Mouse (Mus musculus) lung, embryonic 15.5 days (tissue): Measurements from ENCODE around the gene Ntf3. TPM values are rescaled to one million over a fixed set of nuclear protein-coding genes. Genes with fewer than 3 reads are reported as not detected.
A peak's percentile ranks its signal among the peaks of the same experiment; 100 is the strongest.

ENCODE experiments used
- ATAC-seq: fragments of 200-750 bp; cut with Nextera tagmentation; 2 replicates; pipeline ENCODE4 v1.8.0; 2017; ENCODE audit warnings: moderate number of reproducible peaks, borderline replicate concordance; ENCODE audit not compliant: low FRiP score, low TSS enrichment; ENCODE audit errors: extremely low read depth
- H3K27ac ChIP-seq: fragments of 300-500 bp; sonication (generic); 2 replicates; pipeline ENCODE4 v1.5.1; 2015; ENCODE audit warnings: moderate library complexity, mild to moderate bottlenecking, inconsistent platforms
- H3K27me3 ChIP-seq: fragments of 300-500 bp; sonication (generic); 2 replicates; pipeline ENCODE4 v1.6.1; 2015; ENCODE audit warnings: inconsistent platforms
- H3K36me3 ChIP-seq: fragments of 300-500 bp; sonication (generic); 2 replicates; pipeline ENCODE4 v1.6.1; 2015; ENCODE audit warnings: inconsistent platforms
- H3K4me1 ChIP-seq: fragments of 300-500 bp; sonication (generic); 2 replicates; pipeline ENCODE4 v1.6.1; 2015; ENCODE audit warnings: inconsistent platforms
- H3K4me2 ChIP-seq: fragments of 300-500 bp; sonication (generic); 2 replicates; pipeline ENCODE4 v1.6.1; 2015; ENCODE audit warnings: inconsistent platforms, mild to moderate bottlenecking, moderate library complexity
- H3K4me3 ChIP-seq: fragments of 300-500 bp; sonication (generic); 2 replicates; pipeline ENCODE4 v1.5.1; 2015; ENCODE audit warnings: mild to moderate bottlenecking, inconsistent platforms
- H3K9ac ChIP-seq: fragments of 300-500 bp; sonication (generic); 2 replicates; pipeline ENCODE4 v1.6.1; 2015; ENCODE audit warnings: inconsistent platforms
- H3K9me3 ChIP-seq: fragments of 300-500 bp; sonication (generic); 2 replicates; pipeline ENCODE4 v1.6.1; 2016; ENCODE audit warnings: inconsistent platforms
- WGBS: fragments of 180-500 bp; shearing (Covaris S2); methylation state at CpG from one replicate; pipeline ENCODE4 v1.1.7; 2015; 5-methylcytosine and 5-hydroxymethylcytosine counted together
- polyA plus RNA-seq: library from polyadenylated mRNA; unstranded; fragments of >200 nt; fragmentation: Nextera tagmentation; extraction: Ambion mirVana; gene quantifications from 2 replicates; pipeline ENCODE4 v1.2.1, GENCODE M21; 2015

The Ntf3 gene
- polyA plus RNA-seq, 1 experiment from 2014 or later = 4.7 TPM

DNA sequence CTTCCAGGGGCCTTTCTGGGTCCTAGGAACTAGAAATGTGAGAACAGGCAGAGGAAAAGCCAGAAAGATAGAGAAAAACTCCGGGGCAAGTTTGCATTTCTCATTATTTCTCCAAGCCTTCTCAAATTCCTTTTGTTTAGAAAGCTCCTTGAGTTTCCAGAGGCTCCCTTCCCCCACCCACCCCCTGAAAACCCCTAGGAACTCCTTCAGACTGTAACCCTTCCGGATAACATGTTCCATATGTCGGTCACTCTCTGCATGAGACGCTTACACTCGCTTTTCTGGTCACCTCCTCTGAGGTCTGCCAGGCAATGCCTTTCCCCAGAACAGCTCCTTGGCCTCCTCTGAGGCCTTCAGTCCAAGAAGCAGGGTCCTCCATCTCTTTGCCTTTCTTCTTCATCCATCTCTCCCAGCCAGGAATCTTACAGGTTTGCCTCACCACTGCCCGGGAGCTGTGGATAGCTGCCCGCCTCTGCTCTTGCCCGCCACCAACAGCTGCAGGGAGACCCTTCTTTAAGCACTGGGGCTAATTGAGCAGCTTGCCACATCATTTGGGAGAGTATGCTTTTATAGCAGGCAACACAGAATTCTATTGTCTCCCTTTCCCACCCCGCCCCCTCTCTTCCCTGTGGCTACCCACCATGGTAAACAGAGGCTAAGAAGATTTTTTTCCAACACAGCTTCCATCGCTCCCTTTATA is 51.6 kb downstream of the Ntf3 start:
- H3K27ac ChIP-seq = peak overlapping the region; percentile 66
- no peak overlapping the region for H3K4me2 ChIP-seq
- H3K9me3 ChIP-seq = no peaks in the 10 kb centered on the region
- 38% methylated on average over 10 of the region's 10 CpGs for WGBS
- H3K36me3 ChIP-seq = no peaks in the 10 kb centered on the region
- H3K27me3 ChIP-seq = no peaks in the 10 kb centered on the region
- H3K4me3 ChIP-seq = no peak overlapping the region
- ATAC-seq = peak; percentile 62; the same call in 1 of the 2 replicates
- no peak overlapping the region for H3K9ac ChIP-seq
- H3K4me1 ChIP-seq = peaks cover 26% of the 10 kb centered on the region

DNA sequence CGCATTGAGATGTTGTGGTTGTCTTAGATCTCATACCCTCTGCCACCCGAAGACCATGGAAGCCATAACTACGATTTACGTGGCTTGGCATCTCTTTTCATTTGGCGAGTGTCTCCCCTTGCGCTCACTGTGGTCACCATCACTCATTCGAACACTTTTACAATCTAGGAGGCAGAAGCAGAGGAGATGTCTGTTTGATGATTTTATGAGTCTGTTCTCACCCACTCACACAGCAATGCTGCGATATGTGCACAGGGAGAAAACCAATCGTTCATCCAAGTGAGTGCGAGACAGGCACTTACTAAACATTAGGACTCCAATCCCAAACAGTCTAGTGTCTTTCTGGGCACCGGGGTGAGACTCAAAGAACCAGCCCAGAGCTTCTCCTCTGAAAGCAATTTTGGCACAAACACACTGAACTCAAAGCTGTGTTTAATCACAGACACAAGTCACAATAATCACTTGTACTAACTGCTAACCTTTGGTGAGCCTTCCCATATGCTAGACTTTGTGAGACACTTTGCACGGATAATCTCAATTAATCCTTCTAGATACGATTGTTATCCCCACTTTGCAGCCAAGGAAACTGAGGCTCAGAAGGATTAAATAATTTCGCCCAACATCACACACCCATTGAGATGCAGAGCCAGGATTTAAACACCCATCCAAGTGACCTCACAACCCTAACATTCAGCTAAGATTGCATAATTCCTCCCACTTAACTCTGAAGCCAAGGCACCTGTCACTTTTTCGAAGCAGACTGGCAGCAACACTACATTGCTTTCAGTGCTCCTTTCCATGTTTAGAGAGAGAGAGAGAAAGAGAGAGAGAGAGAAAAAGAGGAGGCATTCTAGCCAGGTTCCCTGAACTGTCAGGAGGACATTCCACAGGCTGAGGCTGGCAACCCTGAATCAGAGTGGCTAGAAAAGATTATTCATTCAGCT is 55.5 kb downstream of the Ntf3 start:
- no peaks in the 10 kb centered on the region for H3K9me3 ChIP-seq

DNA sequence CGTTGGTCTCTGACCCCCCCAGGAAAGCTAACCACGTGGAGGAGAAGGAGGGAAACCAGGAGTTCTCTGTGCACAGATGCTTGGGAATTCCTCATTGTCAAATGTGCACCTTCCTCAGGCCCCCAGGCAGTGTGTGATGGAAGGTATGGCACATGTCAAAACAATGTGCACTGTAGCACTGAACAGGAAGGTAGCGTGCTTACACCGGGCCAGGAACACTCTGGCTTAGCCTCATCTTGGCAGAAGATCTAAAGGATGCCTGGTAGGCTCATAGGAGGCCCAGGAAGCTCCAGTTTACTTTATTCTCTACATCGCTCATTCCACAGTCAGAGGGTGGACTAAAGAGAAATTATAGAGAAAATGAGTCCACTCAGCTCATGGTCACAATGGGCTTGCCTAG is 57.5 kb downstream of the Ntf3 start:
- WGBS = 42% methylated on average over 5 of the region's 5 CpGs
- Histone ChIP-seq H3K4me1 (peaks cover 17% of the 10 kb centered on the region), H3K27me3 (no peaks in the 10 kb centered on the region), H3K4me3 (no peak overlapping the region), H3K9me3 (no peaks in the 10 kb centered on the region), H3K4me2 (no peak overlapping the region), H3K27ac (no peak overlapping the region), H3K36me3 (no peaks in the 10 kb centered on the region), H3K9ac (no peak overlapping the region)
- ATAC-seq = no peak

More for the DNA sequence above, 55.5 kb downstream of the Ntf3 start:
- H3K36me3 ChIP-seq = no peaks in the 10 kb centered on the region
- H3K27ac ChIP-seq = no peak overlapping the region
- ATAC-seq = peak; percentile 43; the same call in 1 of the 2 replicates
- H3K4me1 ChIP-seq = peaks cover 30% of the 10 kb centered on the region
- no peaks in the 10 kb centered on the region for H3K27me3 ChIP-seq
- no peak overlapping the region for H3K4me2 ChIP-seq
- H3K9ac ChIP-seq = no peak overlapping the region
- 61% methylated on average over 15 of the region's 15 CpGs for WGBS
- no peak overlapping the region for H3K4me3 ChIP-seq

DNA sequence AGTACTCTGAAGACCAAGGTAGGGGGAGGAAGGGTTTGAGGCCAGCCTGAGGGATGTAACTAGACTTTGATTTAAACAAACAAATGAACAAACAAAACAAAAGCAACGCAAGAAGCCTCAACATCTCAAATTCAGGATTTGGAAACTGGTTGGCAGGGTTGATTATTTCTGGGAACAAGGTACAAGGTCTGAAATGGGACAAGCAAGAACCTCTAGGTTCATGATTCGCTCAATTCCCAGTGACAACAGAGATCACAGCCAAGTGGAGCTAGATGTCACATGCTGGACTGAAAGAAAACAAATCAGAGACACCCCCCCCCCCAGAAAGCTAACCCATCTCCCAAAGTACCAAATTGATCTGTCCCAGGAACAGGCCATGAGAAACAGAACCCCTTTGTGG is 57.9 kb downstream of the Ntf3 start:
- no peak for ATAC-seq
- peaks cover 15% of the 10 kb centered on the region; the same call in 1 of the 2 replicates for H3K4me1 ChIP-seq
- H3K4me3 ChIP-seq = no peak overlapping the region
- WGBS = 80% methylated on average over 2 of the region's 2 CpGs
- no peak overlapping the region for H3K9ac ChIP-seq
- H3K4me2 ChIP-seq = no peak overlapping the region
- H3K27me3 ChIP-seq = no peaks in the 10 kb centered on the region
- no peaks in the 10 kb centered on the region for H3K36me3 ChIP-seq
- H3K27ac ChIP-seq = no peak overlapping the region
- H3K9me3 ChIP-seq = no peaks in the 10 kb centered on the region

DNA sequence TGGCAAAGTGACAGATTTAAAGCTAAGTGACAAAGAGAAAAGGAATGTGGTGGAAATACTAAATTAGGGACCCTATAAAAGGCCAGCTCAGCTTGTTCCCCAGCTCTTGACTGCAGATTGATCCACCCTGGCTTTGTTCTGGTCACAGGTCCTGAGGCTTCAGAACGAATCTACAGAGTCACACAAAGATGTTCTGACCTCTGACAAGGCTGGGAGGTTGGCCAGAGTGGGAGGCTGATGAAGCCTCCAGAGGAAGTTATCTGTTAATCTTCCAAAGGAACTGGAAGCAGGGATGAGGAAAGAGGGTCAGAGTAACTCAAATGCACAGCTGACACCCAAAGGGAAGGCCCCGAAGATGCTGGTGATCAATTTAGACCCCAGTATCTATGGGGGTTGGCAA is 59.3 kb downstream of the Ntf3 start:
- ATAC-seq = no peak
- Histone ChIP-seq H3K4me2 (no peak overlapping the region), H3K9me3 (no peaks in the 10 kb centered on the region), H3K27ac (no peak overlapping the region), H3K9ac (no peak overlapping the region), H3K36me3 (no peaks in the 10 kb centered on the region), H3K27me3 (no peaks in the 10 kb centered on the region), H3K4me3 (no peak overlapping the region), H3K4me1 (peaks cover 15% of the 10 kb centered on the region; the same call in 1 of the 2 replicates)
- 54% methylated on average over 2 of the region's 2 CpGs for WGBS

DNA sequence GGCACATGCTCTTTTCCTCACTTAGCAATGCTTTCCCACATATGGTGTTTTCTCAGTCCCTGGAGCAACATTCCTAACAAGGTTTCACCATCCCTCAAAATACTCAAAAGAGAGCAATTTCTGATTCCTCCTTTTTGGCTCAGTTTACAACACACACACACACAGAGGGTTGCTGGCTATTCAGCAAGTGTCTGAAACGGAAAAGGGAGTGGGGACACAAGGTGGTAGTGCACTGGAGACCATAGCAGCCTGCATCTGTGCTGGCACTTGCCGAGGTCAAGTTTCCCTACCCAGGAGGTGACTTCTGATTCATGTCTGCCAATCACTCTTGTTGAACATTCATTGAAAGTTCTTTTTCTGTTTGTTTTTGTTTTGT is 59.9 kb downstream of the Ntf3 start:
- H3K36me3 ChIP-seq = no peaks in the 10 kb centered on the region

DNA sequence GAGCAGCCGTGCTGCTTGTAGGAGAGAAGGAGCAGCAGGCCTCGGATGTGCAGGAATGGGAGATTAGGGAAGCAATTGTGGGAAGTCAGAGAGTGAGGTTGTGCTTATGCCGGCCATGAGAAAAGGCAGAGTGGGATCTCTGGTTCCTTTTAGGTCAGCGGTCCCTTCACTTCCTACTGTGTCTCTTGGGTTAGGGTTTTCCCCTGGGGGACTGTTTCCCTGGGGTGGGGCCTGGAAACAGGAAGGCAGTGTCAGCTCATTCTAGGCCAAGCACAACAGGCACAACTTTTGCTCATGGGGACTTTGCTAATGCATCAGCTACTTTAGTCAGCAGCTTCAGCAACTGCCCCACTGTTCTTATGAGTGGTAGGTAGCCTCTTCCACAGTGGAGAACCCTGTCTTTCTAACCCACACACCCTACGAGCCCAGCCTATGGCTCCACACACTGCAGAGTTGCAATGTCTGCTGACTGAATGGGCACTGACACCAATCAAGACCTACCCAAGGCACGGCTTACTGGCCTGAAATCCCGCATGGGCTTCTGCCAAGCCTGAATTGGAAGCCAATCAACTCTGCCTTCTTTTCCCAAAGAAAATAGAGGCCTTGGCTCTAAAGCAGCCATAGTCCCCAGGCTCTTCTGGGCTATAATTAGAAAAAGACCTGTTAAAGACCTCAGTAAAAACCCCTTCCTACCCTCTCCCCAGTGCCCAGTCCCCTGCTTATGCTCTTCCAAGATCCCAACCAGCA is 60.5 kb downstream of the Ntf3 start:
- H3K9me3 ChIP-seq = no peaks in the 10 kb centered on the region
- WGBS = 73% methylated on average over 7 of the region's 7 CpGs
- H3K27me3 ChIP-seq = no peaks in the 10 kb centered on the region
- H3K4me1 ChIP-seq = 0 out of 2 replicates have a peak, but pooled peaks cover 11% of the 10 kb centered on the region
- H3K36me3 ChIP-seq = no peaks in the 10 kb centered on the region
- H3K27ac ChIP-seq = no peak overlapping the region
- no peak overlapping the region for H3K9ac ChIP-seq
- no peak for ATAC-seq
- no peak overlapping the region for H3K4me3 ChIP-seq
- H3K4me2 ChIP-seq = no peak overlapping the region

More for the DNA sequence above, 59.9 kb downstream of the Ntf3 start:
- peaks cover 15% of the 10 kb centered on the region; the same call in 1 of the 2 replicates for H3K4me1 ChIP-seq
- no peaks in the 10 kb centered on the region for H3K9me3 ChIP-seq
- H3K4me3 ChIP-seq = no peak overlapping the region
- WGBS = 60% methylated on average over 2 of the region's 2 CpGs
- H3K9ac ChIP-seq = no peak overlapping the region
- no peak for ATAC-seq
- no peak overlapping the region for H3K27ac ChIP-seq
- H3K4me2 ChIP-seq = no peak overlapping the region
- no peaks in the 10 kb centered on the region for H3K27me3 ChIP-seq

DNA sequence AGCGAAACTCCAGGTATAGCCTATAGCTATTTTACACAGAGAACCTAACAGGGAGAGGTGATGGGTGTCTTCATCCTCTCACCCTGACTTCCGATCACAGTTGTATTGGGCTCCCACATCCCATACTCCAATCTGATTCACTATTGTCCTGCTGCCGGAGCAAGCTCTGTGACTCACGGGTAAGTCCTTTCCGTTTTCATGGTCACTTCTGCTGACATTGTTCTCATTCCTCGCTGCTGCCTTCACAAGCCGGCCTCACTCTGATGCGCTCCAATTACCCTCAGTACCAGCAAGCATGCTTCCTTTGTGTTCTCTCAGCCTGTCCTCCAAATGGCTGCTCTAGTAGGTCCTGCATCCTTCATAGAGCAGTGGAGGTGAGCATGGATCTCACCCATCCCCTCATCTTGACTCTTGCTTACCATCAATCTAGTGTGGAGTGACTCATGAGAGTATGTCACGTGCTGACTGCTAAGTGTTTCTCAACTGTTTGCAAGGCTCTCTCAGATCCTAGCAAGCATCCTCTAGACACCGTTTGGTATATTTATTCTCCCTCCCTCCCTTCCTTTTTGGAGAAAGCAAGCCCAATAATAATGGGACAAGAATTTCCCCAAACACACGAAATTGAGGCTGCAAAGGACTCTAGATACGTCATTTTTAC is 61.5 kb downstream of the Ntf3 start:
- H3K4me2 ChIP-seq = no peak overlapping the region
- H3K36me3 ChIP-seq = no peaks in the 10 kb centered on the region
- H3K27me3 ChIP-seq = no peaks in the 10 kb centered on the region
- 65% methylated on average over 12 of the region's 12 CpGs for WGBS
- no peak overlapping the region for H3K9ac ChIP-seq
- H3K9me3 ChIP-seq = no peaks in the 10 kb centered on the region
- H3K27ac ChIP-seq = no peak overlapping the region
- H3K4me1 ChIP-seq = 0 out of 2 replicates have a peak, but pooled peaks cover 11% of the 10 kb centered on the region
- H3K4me3 ChIP-seq = no peak overlapping the region
- ATAC-seq = no peak

DNA sequence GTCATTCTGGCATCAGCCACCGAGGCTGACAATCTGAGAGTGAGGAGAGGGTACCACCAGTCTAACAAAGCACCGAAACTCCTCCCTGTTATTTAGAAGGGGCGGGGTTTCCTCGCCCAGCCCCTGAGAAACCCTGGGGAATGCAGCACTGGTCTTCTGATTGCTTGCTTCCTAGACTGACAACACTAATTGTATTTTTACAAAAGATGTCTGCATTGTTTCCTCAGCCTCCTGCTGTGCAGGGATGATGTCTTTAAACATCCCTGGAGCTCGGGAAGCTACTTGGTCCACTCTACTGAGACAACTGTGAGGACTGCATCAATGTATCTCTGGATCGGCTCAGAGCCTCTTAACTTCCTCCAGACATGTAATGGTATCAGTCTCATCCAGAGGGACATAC is 64.1 kb downstream of the Ntf3 start:
- Histone ChIP-seq H3K4me2 (no peak overlapping the region), H3K4me3 (no peak overlapping the region), H3K36me3 (no peaks in the 10 kb centered on the region), H3K9ac (no peak overlapping the region), H3K9me3 (no peaks in the 10 kb centered on the region), H3K27ac (no peak overlapping the region), H3K27me3 (no peaks in the 10 kb centered on the region), H3K4me1 (0 out of 2 replicates have a peak, but pooled peaks cover 11% of the 10 kb centered on the region)
- 74% methylated on average over 6 of the region's 6 CpGs for WGBS
- no peak for ATAC-seq

DNA sequence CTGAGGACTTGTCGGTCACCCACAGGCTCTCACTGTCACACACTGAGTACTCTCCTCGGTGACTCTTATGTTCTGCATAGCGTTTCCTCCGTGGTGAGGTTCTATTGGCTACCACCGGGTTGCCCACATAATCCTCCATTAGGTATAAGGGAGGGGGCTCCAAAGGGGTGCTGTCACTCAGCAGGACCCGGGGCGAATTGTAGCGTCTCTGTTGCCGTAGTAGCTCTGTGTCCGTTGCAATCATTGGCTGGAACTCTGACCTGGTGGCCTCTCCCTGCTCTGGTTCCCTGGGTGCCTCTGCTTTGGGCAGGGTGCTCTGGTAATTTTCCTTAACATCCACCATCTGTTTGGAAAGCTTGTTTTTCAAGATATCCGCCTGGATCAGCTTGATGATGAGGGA is 64.7 kb downstream of the Ntf3 start:
- no peaks in the 10 kb centered on the region for H3K9me3 ChIP-seq
- no peak overlapping the region for H3K27ac ChIP-seq
- 90% methylated on average over 11 of the region's 11 CpGs for WGBS
- no peak for ATAC-seq
- no peak overlapping the region for H3K4me3 ChIP-seq
- H3K4me1 ChIP-seq = 0 out of 2 replicates have a peak, but pooled peaks cover 11% of the 10 kb centered on the region
- no peak overlapping the region for H3K4me2 ChIP-seq
- H3K36me3 ChIP-seq = no peaks in the 10 kb centered on the region
- no peaks in the 10 kb centered on the region for H3K27me3 ChIP-seq
- no peak overlapping the region for H3K9ac ChIP-seq

DNA sequence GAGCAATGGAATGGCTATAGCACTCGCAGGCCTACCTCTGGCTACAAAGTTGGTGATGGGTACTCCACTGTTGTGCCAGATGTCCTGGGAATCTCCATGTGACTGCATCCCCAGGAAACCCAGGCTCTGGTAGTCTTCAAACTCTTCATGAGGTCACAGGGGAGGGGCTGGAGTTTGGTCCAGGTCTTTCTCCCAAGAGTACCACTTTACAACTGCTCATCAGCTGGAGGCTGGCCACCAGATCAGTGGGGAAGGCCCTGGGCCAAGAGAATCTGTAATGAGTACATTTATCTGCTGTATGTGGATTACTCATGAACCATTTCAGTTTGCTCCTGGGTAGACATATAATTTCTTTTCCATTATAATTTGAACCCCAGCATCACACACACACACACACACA is 66.1 kb downstream of the Ntf3 start:
- Histone ChIP-seq H3K36me3 (no peaks in the 10 kb centered on the region), H3K27ac (no peak overlapping the region), H3K9me3 (no peaks in the 10 kb centered on the region), H3K27me3 (no peaks in the 10 kb centered on the region), H3K9ac (no peak overlapping the region), H3K4me2 (no peak overlapping the region), H3K4me3 (no peak overlapping the region), H3K4me1 (peaks cover 13% of the 10 kb centered on the region)
- no peak for ATAC-seq
- 91% methylated on average over 1 of the region's 1 CpGs for WGBS
